15 mouse cellular contexts compared by ENCODE assay signal in genomic region chr6:88027390-88027789, GRCm38 (mm10). TPM values are rescaled to one million over a fixed set of nuclear protein-coding genes. Genes with fewer than 3 reads are reported as not detected.
A peak's percentile ranks its signal among the peaks of the same experiment; 100 is the strongest.
DNase-seq lines count a peak whose midpoint lies in the region; TF ChIP-seq lines count a peak whose summit lies in the region.
"Had no signal": no experiment of that assay in that cellular context is flagged by ENCODE, and none has a peak within 500 bp of the region (broad histone marks: within the 10 kb centered on the region; RNA-seq: fewer than 3 reads in every experiment).

No protein-coding gene starts in this region.

- H3K9ac ChIP-seq in heart, adult 2 months (ENCODE audit: low read depth, low read length): peak overlapping the region; percentile 20
- H3K9ac ChIP-seq: liver, embryonic 14.5 days; stomach, embryonic 15.5 days had no signal

- H3K36me3 ChIP-seq in heart, adult 2 months (ENCODE audit: control insufficient read depth, insufficient read depth, low read length): peaks cover 49% of the 10 kb centered on the region

- peak in 1 of 2 experiments; percentile 27 for DNase-seq in heart, adult 2 months
- no peak for DNase-seq in heart, postnatal 10 days
- peak; percentile 18 for DNase-seq in lung, postnatal 14 days
- DNase-seq in lung, adult 2 months: no peak
- peak; percentile 29 to 34 for DNase-seq in layer of hippocampus, postnatal 36 days
- DNase-seq in right cerebral cortex, postnatal 36 days (ENCODE audit: low spot score in 2 of 2): peak; percentile 27 to 47
- DNase-seq in urinary bladder, adult 18-20 months (ENCODE audit: low spot score in 2 of 2): no peak
- no peak for DNase-seq in adrenal gland, postnatal 25 days
- DNase-seq: adrenal gland, postnatal 14 days; kidney, postnatal 10 days; thymus, postnatal 4 days had no signal

- H3K79me2 ChIP-seq in heart, adult 2 months (replicated peaks; ENCODE audit: control insufficient read depth, insufficient read depth, low read length): peaks cover 22% of the 10 kb centered on the region

- H3K27ac ChIP-seq in heart, adult 2 months: 0 out of 2 replicates have a peak overlapping the region, but pooled peaks have one; percentile 17
- H3K27ac ChIP-seq: heart, embryonic 10.5 days; liver, embryonic 14.5 days; stomach, embryonic 15.5 days had no signal

- H3K27me3 ChIP-seq in heart, adult 2 months (ENCODE audit: control insufficient read depth, insufficient read depth, low read length): no peaks in the 10 kb centered on the region
- H3K27me3 ChIP-seq: stomach, embryonic 15.5 days had no signal

- no peak overlapping the region for H3K4me3 ChIP-seq in heart, adult 2 months
- no peak overlapping the region for H3K4me3 ChIP-seq in lung, adult 2 months (replicated peaks; ENCODE audit: extremely low read depth, low read depth, low read length)
- H3K4me3 ChIP-seq: heart, embryonic 10.5 days; stomach, embryonic 15.5 days had no signal

- intact Hi-C loops in heart, adult 2 months (cut with DNase I): no loop called here
- intact Hi-C loops in heart, postnatal 10 days (cut with DNase I): no loop called here

- WGBS in heart, adult 2 months: 45% methylated on average over 5 of the region's 5 CpGs
- WGBS in lung, adult 2 months: 47% methylated on average over 5 of the region's 5 CpGs

- TF ChIP-seq POLR2A in heart, adult 2 months (IDR thresholded peaks at IDR 0.05; ENCODE audit: insufficient read depth, low read depth, low read length): no peak
- TF ChIP-seq POLR2A in lung, adult 2 months (IDR thresholded peaks at IDR 0.05; ENCODE audit: borderline replicate concordance, extremely low read depth, low read depth, low read length): no peak

- H3K4me1 ChIP-seq in heart, adult 2 months (ENCODE audit: control insufficient read depth, insufficient read depth, low read length): peaks cover 21% of the 10 kb centered on the region
- H3K4me1 ChIP-seq in lung, adult 2 months (ENCODE audit: control insufficient read depth, insufficient read depth, low read length): peaks cover 13% of the 10 kb centered on the region
- H3K4me1 ChIP-seq: stomach, embryonic 15.5 days had no signal

- TF ChIP-seq EP300 in heart, adult 2 months (IDR thresholded peaks at IDR 0.05; ENCODE audit: insufficient read depth, low read depth, low read length): peak; percentile 55; the same call in 1 of the 2 replicates

- no peak for TF ChIP-seq CTCF in heart, adult 2 months (IDR thresholded peaks at IDR 0.05)
- no peak for TF ChIP-seq CTCF in lung, adult 2 months (IDR thresholded peaks at IDR 0.05; ENCODE audit: insufficient read depth, low read length)

RNA-seq across cellular contexts. Expression of gene Rab7, which starts 17.7 kb away (rescaled TPM):
- total RNA-seq in heart, adult 2 months (2021): 100 to 1,000 TPM; 271 to 299 TPM
- polyA plus RNA-seq in heart, adult 2 months (2012; rRNA removed): 212 and 344 TPM in 2 replicates
- total RNA-seq in heart, postnatal 10 days (2021): 100 to 1,000 TPM; 263 to 282 TPM
- 160 and 241 TPM in 2 replicates for polyA plus RNA-seq in lung, adult 2 months (2012; rRNA removed)
- 100 to 1,000 TPM; 312 to 316 TPM for total RNA-seq in layer of hippocampus, postnatal 36 days (2021)
- total RNA-seq in adrenal gland, postnatal 25 days (2021): 313 and 326 TPM in 2 replicates

RNA-seq across cellular contexts. Expression of gene H1fx, which starts 46.0 kb away (rescaled TPM):
- 1 to 10 TPM; 1.5 to 1.7 TPM for total RNA-seq in heart, adult 2 months (2021)
- polyA plus RNA-seq in heart, adult 2 months (2012; rRNA removed): 0.82 and 1.4 TPM in 2 replicates
- total RNA-seq in heart, postnatal 10 days (2021): 10 to 100 TPM; 16.7 to 23.0 TPM
- 4.1 and 5.3 TPM in 2 replicates for polyA plus RNA-seq in lung, adult 2 months (2012; rRNA removed)
- total RNA-seq in layer of hippocampus, postnatal 36 days (2021): 10 to 100 TPM; 63.5 to 71.7 TPM
- 15.1 and 19.1 TPM in 2 replicates for total RNA-seq in adrenal gland, postnatal 25 days (2021)
- polyA plus RNA-seq: inflammation-experienced regulatory T-cells, adult 6 months had no signal

RNA-seq across cellular contexts. Expression of gene Rpn1, which starts 56.9 kb away (rescaled TPM):
- total RNA-seq in heart, adult 2 months (2021): 100 to 1,000 TPM; 107 to 114 TPM
- 67.7 and 131 TPM in 2 replicates for polyA plus RNA-seq in heart, adult 2 months (2012; rRNA removed)
- 100 to 1,000 TPM; 111 to 128 TPM for total RNA-seq in heart, postnatal 10 days (2021)
- polyA plus RNA-seq in lung, adult 2 months (2012; rRNA removed): 127 and 179 TPM in 2 replicates
- total RNA-seq in layer of hippocampus, postnatal 36 days (2021): 100 to 1,000 TPM; 185 to 192 TPM
- 211 and 212 TPM in 2 replicates for total RNA-seq in adrenal gland, postnatal 25 days (2021)

Comparison
In these comparisons a context has a peak if more than half of its experiments do, and no peak if none do; other contexts are left out.
1. DNase-seq: peak in lung, postnatal 14 days (single experiment), layer of hippocampus, postnatal 36 days (2 of 2) and right cerebral cortex, postnatal 36 days (2 of 2); none in heart, postnatal 10 days (0 of 2), lung, adult 2 months (single experiment), urinary bladder, adult 18-20 months (0 of 2) and adrenal gland, postnatal 25 days (single experiment).